Mouse (Mus musculus) neural tube, embryonic 13.5 days (tissue): ENCODE results near the gene Zfp467. TPM values are rescaled to one million over a fixed set of nuclear protein-coding genes. Genes with fewer than 3 reads are reported as not detected.

Source experiments
- ATAC-seq: fragments of 200-750 bp; cut with Nextera tagmentation; 2 replicates; pipeline ENCODE4 v1.8.0; 2017; ENCODE audit warnings: low read depth, mild to moderate bottlenecking, moderate TSS enrichment, moderate library complexity
- H3K27ac ChIP-seq: fragments of 300-500 bp; sonication (generic); replicated peaks from 2 replicates; pipeline ENCODE4 v1.5.1; 2015; ENCODE audit warnings: moderate library complexity, mild to moderate bottlenecking, inconsistent platforms
- H3K27me3 ChIP-seq: fragments of 300-500 bp; sonication (generic); 2 replicates; pipeline ENCODE4 v1.6.1; 2015; ENCODE audit warnings: mild to moderate bottlenecking, inconsistent platforms
- H3K36me3 ChIP-seq: fragments of 300-500 bp; sonication (generic); 2 replicates; pipeline ENCODE4 v1.6.1; 2015; ENCODE audit warnings: mild to moderate bottlenecking, inconsistent platforms
- H3K4me1 ChIP-seq: fragments of 300-500 bp; sonication (generic); replicated peaks from 2 replicates; pipeline ENCODE4 v1.6.1; 2015; ENCODE audit warnings: inconsistent platforms
- H3K4me2 ChIP-seq: fragments of 300-500 bp; sonication (generic); 2 replicates; pipeline ENCODE4 v1.6.1; 2015; ENCODE audit warnings: inconsistent platforms, mild to moderate bottlenecking, moderate library complexity
- H3K4me3 ChIP-seq: fragments of 300-500 bp; sonication (generic); 2 replicates; pipeline ENCODE4 v1.5.1; 2015; ENCODE audit warnings: mild to moderate bottlenecking, inconsistent platforms
- H3K9ac ChIP-seq: fragments of 300-500 bp; sonication (generic); 2 replicates; pipeline ENCODE4 v1.6.1; 2015; ENCODE audit warnings: moderate library complexity, mild to moderate bottlenecking, inconsistent platforms
- H3K9me3 ChIP-seq: fragments of 300-500 bp; sonication (generic); 2 replicates; pipeline ENCODE4 v1.6.1; 2016; ENCODE audit warnings: inconsistent platforms
- WGBS: fragments of 180-500 bp; shearing (Covaris S2); methylation state at CpG from one replicate; pipeline ENCODE4 v1.1.7; 2015; 5-methylcytosine and 5-hydroxymethylcytosine counted together
- polyA plus RNA-seq: library from polyadenylated mRNA; unstranded; fragments of >200 nt; fragmentation: Nextera tagmentation; extraction: Ambion mirVana; gene quantifications from 2 replicates; pipeline ENCODE4 v1.2.1, GENCODE M21; 2015

Zfp467 gene
- polyA plus RNA-seq, 1 experiment from 2014 or later = 22.6 TPM

DNA sequence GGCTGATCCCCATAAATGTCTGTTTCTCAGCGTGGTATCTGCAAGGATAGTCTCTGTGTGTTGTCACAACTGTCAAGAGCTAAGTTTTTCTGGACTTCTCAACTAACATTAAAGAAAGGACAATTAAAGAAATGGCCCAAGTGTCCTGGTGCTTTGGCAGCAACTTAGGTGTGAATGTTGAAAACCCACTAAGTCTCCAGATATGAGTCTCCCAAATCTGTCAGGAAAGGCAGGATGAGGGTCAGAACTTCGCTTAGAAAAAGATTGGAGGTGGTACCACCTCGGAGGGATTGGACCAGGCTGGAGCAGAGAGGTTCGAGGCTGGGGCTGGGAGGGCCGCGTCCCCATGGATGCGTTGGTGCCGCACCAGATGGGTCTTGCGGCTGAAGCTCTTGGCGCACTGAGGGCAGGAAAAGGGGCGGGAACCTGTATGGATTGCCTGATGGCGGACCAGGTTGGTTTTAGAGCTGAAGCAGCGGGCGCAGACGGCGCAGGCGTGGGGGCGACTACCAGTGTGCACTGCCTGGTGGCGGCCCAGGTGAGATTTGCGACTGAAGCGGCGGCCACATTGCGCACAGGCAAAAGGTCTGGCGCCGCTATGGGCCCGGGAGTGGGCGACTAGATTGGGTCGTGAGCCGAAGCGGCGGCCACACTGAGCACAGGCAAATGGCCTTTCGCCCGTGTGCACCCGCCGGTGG lies 7.8 kb downstream of the Zfp467 start:
- WGBS = 28% methylated on average over 35 of the region's 35 CpGs
- peaks cover 51% of the 10 kb centered on the region for H3K27me3 ChIP-seq
- H3K9me3 ChIP-seq = no peaks in the 10 kb centered on the region
- no peak; the same call in 1 of the 2 replicates for ATAC-seq
- H3K4me1 ChIP-seq = peaks cover 34% of the 10 kb centered on the region
- H3K36me3 ChIP-seq = peaks cover 43% of the 10 kb centered on the region
- H3K4me3 ChIP-seq = peak overlapping the region; percentile 24
- H3K9ac ChIP-seq = no peak overlapping the region
- H3K4me2 ChIP-seq = peak overlapping the region; percentile 43
- no peak overlapping the region for H3K27ac ChIP-seq

GRCm38 (mm10) chr6:48435706-48436349 lies 9.8 kb downstream of the Zfp467 start:
- Histone ChIP-seq H3K27me3 (peaks cover 41% of the 10 kb centered on the region), H3K4me1 (peaks cover 28% of the 10 kb centered on the region), H3K36me3 (peaks cover 26% of the 10 kb centered on the region), H3K27ac (no peak overlapping the region), H3K4me2 (no peak overlapping the region), H3K9ac (no peak overlapping the region), H3K4me3 (no peak overlapping the region), H3K9me3 (no peaks in the 10 kb centered on the region)
- ATAC-seq = no peak
- 82% methylated on average over 5 of the region's 5 CpGs for WGBS

DNA sequence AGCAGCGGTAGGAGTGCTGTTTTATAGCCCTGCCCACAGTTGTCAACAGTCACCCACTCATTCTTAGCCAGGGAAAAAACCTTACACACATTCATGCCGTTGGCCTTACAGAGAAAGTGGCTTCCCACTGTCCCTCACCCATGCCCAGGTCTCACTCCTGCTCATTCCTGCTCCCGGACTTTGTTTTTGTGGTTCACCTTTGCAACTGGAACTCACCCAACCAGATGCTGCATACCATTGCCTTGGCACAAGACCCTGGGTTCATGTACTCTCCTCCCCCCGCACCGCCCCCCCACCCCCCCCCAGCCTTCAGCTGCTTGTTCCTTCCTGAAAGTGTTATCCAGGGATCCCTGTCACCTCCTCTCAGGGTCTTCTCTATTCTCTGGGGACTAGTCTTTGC lies 10.5 kb downstream of the Zfp467 start:
- Histone ChIP-seq H3K4me3 (no peak overlapping the region), H3K4me2 (no peak overlapping the region), H3K36me3 (peaks cover 26% of the 10 kb centered on the region), H3K9ac (no peak overlapping the region), H3K4me1 (peaks cover 21% of the 10 kb centered on the region), H3K27ac (no peak overlapping the region), H3K9me3 (no peaks in the 10 kb centered on the region), H3K27me3 (peaks cover 34% of the 10 kb centered on the region)
- no peak for ATAC-seq
- 55% methylated on average over 5 of the region's 5 CpGs for WGBS

GRCm38 (mm10) chr6:48434651-48435050 lies 11.0 kb downstream of the Zfp467 start:
- 69% methylated on average over 6 of the region's 6 CpGs for WGBS

GRCm38 (mm10) chr6:48432893-48433816 lies 12.5 kb downstream of the Zfp467 start:
- Histone ChIP-seq H3K27ac (no peak overlapping the region), H3K4me1 (peaks cover 3% of the 10 kb centered on the region), H3K4me3 (no peak overlapping the region), H3K9ac (no peak overlapping the region), H3K27me3 (peaks cover 14% of the 10 kb centered on the region), H3K36me3 (peaks cover 14% of the 10 kb centered on the region), H3K9me3 (no peaks in the 10 kb centered on the region), H3K4me2 (no peak overlapping the region)
- 75% methylated on average over 12 of the region's 12 CpGs for WGBS
- ATAC-seq = no peak

More at GRCm38 (mm10) chr6:48434651-48435050, 11.0 kb downstream of the Zfp467 start:
- no peak for ATAC-seq
- peaks cover 29% of the 10 kb centered on the region for H3K27me3 ChIP-seq
- no peak overlapping the region for H3K9ac ChIP-seq
- no peaks in the 10 kb centered on the region for H3K9me3 ChIP-seq
- no peak overlapping the region for H3K27ac ChIP-seq
- H3K4me1 ChIP-seq = peaks cover 18% of the 10 kb centered on the region
- peaks cover 26% of the 10 kb centered on the region for H3K36me3 ChIP-seq
- no peak overlapping the region for H3K4me2 ChIP-seq
- no peak overlapping the region for H3K4me3 ChIP-seq

GRCm38 (mm10) chr6:48430748-48431147 lies 14.9 kb downstream of the Zfp467 start:
- Histone ChIP-seq H3K4me3 (no peak overlapping the region), H3K9ac (no peak overlapping the region), H3K36me3 (no peaks in the 10 kb centered on the region), H3K27ac (no peak overlapping the region), H3K9me3 (no peaks in the 10 kb centered on the region), H3K27me3 (no peaks in the 10 kb centered on the region), H3K4me1 (no peaks in the 10 kb centered on the region), H3K4me2 (no peak overlapping the region)
- WGBS = 79% methylated on average over 5 of the region's 5 CpGs
- no peak for ATAC-seq

- Histone ChIP-seq H3K4me3 (no peak overlapping the region), H3K9me3 (no peaks in the 10 kb centered on the region), H3K9ac (no peak overlapping the region), H3K4me2 (no peak overlapping the region), H3K27ac (no peak overlapping the region), H3K4me1 (no peaks in the 10 kb centered on the region), H3K27me3 (no peaks in the 10 kb centered on the region), H3K36me3 (no peaks in the 10 kb centered on the region)
- WGBS = 67% methylated on average over 4 of the region's 4 CpGs
- no peak for ATAC-seq
Measured at GRCm38 (mm10) chr6:48428769-48429557, 16.7 kb downstream of the Zfp467 start.

DNA sequence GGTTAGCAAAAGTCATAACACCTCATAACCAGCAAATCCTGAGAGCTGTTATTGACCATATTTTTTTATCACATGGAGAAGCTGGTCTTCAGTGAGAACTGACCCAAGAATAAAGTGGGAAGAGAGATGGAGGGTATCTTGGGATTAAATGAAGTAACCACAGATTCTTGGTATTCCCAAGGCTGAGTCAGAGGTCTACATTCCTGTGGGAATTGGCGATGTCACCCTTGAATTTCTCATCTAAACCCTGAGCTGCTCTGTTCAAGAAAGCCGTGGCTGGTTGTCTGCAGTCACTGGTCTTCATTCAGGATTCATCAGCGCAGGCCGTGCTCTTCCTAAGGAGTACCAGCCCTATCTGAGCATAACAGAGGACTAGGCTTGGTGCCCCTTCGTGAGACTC lies 18.7 kb downstream of the Zfp467 start:
- no peaks in the 10 kb centered on the region for H3K36me3 ChIP-seq
- H3K27me3 ChIP-seq = no peaks in the 10 kb centered on the region
- ATAC-seq = no peak
- no peak overlapping the region for H3K4me3 ChIP-seq
- no peak overlapping the region for H3K4me2 ChIP-seq
- no peaks in the 10 kb centered on the region for H3K9me3 ChIP-seq
- H3K27ac ChIP-seq = no peak overlapping the region
- WGBS = 77% methylated on average over 5 of the region's 5 CpGs
- H3K9ac ChIP-seq = no peak overlapping the region
- H3K4me1 ChIP-seq = no peaks in the 10 kb centered on the region

DNA sequence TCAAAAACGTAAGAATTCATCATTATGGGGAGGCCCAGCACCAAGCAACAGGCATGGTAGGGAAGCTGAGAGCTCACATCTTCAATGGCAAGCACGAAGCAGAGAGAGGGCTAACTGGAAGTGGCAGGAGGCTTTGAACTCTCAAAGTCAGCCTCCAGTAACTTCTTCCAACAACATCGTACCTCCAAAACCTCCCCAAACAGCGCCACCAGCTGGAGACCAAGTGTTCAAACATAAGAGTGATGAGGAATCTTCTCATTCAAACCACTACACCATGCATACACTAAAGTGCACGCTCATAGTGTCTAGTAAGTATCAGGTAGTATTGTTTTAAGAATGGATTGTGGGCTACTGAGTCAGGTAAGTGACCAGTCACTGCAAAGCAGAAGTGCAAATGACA lies 21.6 kb downstream of the Zfp467 start:
- H3K27ac ChIP-seq = no peak overlapping the region
- no peak for ATAC-seq
- peaks cover under 1% of the 10 kb centered on the region; the same call in 1 of the 2 replicates for H3K36me3 ChIP-seq

DNA sequence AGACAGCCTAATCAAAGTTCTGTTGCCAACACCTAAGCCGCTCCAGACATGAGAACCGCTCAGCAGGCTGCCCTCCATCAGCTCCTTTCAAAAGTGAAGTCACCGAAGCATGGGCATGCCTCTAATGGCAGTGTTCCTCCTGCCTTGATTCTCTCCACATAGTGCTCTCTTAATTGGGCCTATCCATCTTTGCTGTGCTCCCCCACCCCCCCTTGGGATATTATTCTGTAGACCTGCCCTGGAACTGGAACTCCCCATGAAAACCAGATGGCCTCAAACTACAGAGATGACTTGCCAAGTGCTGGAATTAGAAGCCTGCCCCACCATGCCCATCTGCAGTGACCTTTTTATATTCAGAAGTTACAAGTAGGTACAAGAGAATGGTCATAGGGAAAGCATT lies 22.3 kb downstream of the Zfp467 start:
- no peaks in the 10 kb centered on the region for H3K9me3 ChIP-seq
- no peak for ATAC-seq
- 75% methylated on average over 3 of the region's 3 CpGs for WGBS

More for the DNA sequence above, 21.6 kb downstream of the Zfp467 start:
- WGBS = 75% methylated on average over 5 of the region's 5 CpGs
- Histone ChIP-seq H3K4me3 (no peak overlapping the region), H3K9me3 (no peaks in the 10 kb centered on the region), H3K4me2 (no peak overlapping the region), H3K9ac (no peak overlapping the region), H3K27me3 (no peaks in the 10 kb centered on the region), H3K4me1 (peaks cover 10% of the 10 kb centered on the region)

DNA sequence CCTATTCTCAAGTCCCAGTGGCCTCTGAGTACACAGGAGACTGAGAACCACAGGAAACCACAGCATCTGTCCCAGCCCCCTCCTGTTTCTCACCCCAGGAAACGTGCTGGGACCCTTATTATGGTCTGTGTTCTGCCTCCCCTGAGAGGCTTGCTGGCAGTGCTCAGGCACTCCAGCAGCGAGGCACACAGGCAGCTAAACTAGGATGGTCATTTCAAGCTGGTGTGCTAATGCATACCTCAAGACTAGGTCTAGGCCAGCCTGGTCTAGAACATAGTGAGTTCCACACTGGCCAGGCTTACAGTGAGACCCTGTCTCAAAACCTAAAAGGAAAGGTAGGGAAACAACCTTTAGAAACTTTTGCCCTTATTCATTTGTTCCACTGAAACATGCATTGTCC lies 25.0 kb downstream of the Zfp467 start:
- 0 out of 2 replicates have a peak overlapping the region, but pooled peaks have one; percentile 26 for H3K9ac ChIP-seq
- no peaks in the 10 kb centered on the region for H3K27me3 ChIP-seq
- 15% methylated on average over 2 of the region's 2 CpGs for WGBS
- peaks cover 35% of the 10 kb centered on the region for H3K36me3 ChIP-seq
- H3K4me1 ChIP-seq = peaks cover 10% of the 10 kb centered on the region
- H3K4me3 ChIP-seq = no peak overlapping the region
- ATAC-seq = no peak
- H3K27ac ChIP-seq = no peak overlapping the region
- no peak overlapping the region for H3K4me2 ChIP-seq
- no peaks in the 10 kb centered on the region for H3K9me3 ChIP-seq

More for the DNA sequence above, 22.3 kb downstream of the Zfp467 start:
- H3K27ac ChIP-seq = no peak overlapping the region
- peaks cover 10% of the 10 kb centered on the region for H3K4me1 ChIP-seq
- no peak overlapping the region for H3K4me2 ChIP-seq
- H3K4me3 ChIP-seq = no peak overlapping the region
- no peak overlapping the region for H3K9ac ChIP-seq
- H3K27me3 ChIP-seq = no peaks in the 10 kb centered on the region
- peaks cover 8% of the 10 kb centered on the region; the same call in 1 of the 2 replicates for H3K36me3 ChIP-seq
